Mouse (Mus musculus): ENCODE results near the gene Rhox4b. TPM values are rescaled to one million over a fixed set of nuclear protein-coding genes. Genes with fewer than 3 reads are reported as not detected.
"Not testable (repeated sequence)": the region's sequence is repeated elsewhere in the genome, so short reads cannot be mapped to it uniquely, and the experiment has no call there.

The Rhox4b gene
- total RNA-seq (2015), result not detected in 2 replicates
- total RNA-seq (2017), result not detected in 2 replicates

DNA sequence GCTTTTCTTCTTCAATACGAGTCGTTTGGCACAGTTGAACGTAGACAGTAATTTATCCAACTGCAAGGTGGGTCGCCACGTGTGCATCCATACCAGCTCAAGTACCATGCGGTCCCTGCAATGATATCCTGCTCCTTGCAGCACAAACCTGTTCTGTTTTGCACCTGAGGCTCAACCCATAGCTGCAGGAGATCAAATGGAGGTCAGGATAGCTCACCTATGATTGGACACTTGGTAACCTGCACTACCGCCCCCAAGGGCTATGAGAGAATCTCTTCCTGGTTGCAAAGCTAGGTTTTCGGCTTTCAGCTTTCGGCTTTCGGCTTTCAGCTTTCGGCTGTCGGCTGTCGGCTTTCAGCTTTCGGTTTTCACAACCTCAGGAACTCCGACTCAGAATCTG, at the start of gene Rhox4b:
Gene Rhox4b (plus strand): TSS at position 301 of the 400 bp plus-strand sequence.
- ATAC-seq (replicated peaks; ENCODE audit: poor library complexity), result not testable (repeated sequence)

DNA sequence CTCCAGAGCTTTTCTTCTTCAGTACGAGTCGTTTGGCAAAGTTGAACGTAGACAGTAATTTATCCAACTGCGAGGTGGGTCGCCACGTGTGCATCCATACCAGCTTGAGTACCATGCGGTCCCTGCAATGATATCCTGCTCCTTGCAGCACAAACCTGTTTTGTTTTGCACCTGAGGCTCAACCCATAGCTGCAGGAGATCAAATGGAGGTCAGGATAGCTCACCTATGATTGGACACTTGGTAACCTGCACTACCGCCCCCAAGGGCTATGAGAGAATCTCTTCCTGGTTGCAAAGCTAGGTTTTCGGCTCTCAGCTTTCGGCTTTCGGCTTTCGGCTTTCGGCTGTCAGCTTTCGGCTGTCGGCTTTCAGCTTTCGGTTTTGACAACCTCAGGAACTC, 41.7 kb upstream of the Rhox4b start, which contains the start of gene Rhox4a2:
Gene Rhox4a2 (plus strand): TSS at position 301 of the 400 bp plus-strand sequence.
- not testable (repeated sequence) for ATAC-seq (replicated peaks; ENCODE audit: poor library complexity)

DNA sequence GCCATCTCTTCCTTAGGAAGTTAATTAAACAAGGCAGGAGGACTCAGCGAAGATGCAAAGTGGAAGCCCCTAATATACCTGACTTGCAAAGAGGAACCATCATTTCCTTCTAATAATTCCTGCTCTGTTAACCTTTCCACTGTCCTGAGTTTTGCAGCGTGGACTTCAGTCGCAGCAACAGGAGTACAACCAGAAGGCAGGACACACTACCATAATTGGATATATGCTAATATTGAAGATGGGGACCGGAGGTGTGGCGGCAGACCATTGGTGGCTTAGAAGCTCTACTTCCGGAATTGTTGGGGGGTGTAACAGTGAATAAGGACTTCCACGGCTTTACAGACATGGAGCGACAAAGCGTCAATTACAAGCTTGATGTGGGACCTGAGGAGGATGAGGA, 20.5 kb upstream of the Rhox4b start, which contains the start of gene Rhox2b:
Gene Rhox2b (plus strand): TSS at position 301 of the 400 bp plus-strand sequence.
- not testable (repeated sequence) for ATAC-seq (replicated peaks; ENCODE audit: poor library complexity)

DNA sequence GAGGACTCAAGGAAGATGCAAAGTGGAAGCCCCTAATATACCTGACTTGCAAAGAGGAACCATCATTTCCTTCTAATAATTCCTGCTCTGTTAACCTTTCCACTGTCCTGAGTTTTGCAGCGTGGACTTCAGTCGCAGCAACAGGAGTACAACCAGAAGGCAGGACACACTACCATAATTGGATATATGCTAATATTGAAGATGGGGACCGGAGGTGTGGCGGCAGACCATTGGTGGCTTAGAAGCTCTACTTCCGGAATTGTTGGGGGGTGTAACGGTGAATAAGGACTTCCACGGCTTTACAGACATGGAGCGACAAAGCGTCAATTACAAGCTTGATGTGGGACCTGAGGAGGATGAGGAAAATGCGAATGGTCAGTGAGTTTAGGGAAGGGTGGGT, 21.1 kb downstream of the Rhox4b start, which contains the start of gene Rhox2c:
Gene Rhox2c (plus strand): TSS at position 301 of the 400 bp plus-strand sequence.
- ATAC-seq (replicated peaks; ENCODE audit: poor library complexity), result not testable (repeated sequence)

DNA sequence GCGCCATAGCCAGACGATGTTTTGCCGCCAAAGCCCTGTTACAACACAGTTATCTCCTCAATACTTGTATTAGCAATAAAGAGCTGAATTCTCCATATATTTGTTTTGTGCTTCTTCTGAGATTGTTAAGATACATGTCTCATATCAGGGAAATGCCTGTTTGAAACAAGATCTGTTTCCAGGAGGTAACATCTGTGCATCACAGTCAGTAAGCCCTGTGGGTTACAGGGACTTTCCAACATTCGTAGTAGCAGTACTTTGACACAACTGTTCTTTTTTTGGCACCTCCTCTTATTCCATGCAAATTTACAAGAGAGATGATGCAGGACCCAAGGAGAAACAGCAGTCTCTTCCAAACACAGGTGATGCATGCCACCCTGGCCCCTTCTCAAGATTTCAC, 26.0 kb downstream of the Rhox4b start, which contains the start of gene Rhox3c:
Gene Rhox3c (plus strand): TSS at position 301 of the 400 bp plus-strand sequence.
- ATAC-seq (replicated peaks; ENCODE audit: poor library complexity), result not testable (repeated sequence)

DNA sequence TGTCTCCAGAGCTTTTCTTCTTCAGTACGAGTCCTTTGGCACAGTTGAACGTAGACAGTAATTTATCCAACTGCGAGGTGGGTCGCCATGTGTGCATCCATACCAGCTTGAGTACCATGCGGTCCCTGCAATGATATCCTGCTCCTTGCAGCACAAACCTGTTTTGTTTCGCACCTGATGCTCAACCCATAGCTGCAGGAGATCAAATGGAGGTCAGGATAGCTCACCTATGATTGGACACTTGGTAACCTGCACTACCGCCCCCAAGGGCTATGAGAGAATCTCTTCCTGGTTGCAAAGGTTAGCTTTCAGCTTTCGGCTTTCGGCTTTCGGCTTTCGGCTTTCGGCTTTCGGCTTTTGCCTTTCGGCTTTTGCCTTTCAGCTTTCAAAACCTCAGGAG, 47.7 kb downstream of the Rhox4b start, which contains the start of gene Rhox4c:
Gene Rhox4c (plus strand): TSS at position 301 of the 400 bp plus-strand sequence.
- ATAC-seq (replicated peaks; ENCODE audit: poor library complexity), result not testable (repeated sequence)

Other genes with a start within 250 kb of the Rhox4b start
- 169 and 211 TPM in 2 replicates for gene Ndufa1, start 241.3 kb upstream of the Rhox4b start, total RNA-seq (2015)
- gene Ndufa1, start 241.3 kb upstream of the Rhox4b start, total RNA-seq (2017), result 92.0 and 145 TPM in 2 replicates
- gene Rnf113a1, start 241.2 kb upstream of the Rhox4b start, total RNA-seq (2015), result 6.6 and 9.7 TPM in 2 replicates
- 4.4 and 6.0 TPM in 2 replicates for gene Rnf113a1, start 241.2 kb upstream of the Rhox4b start, total RNA-seq (2017)
- gene Gm9, start 221.5 kb upstream of the Rhox4b start, total RNA-seq (2015), result not detected in 2 replicates
- gene Gm9, start 221.5 kb upstream of the Rhox4b start, total RNA-seq (2017), result not detected in 2 replicates
- gene Rhox1, start 210.2 kb upstream of the Rhox4b start, total RNA-seq (2015), result not detected in 2 replicates
- not detected in 2 replicates for gene Rhox1, start 210.2 kb upstream of the Rhox4b start, total RNA-seq (2017)
- gene Rhox2a, start 187.5 kb upstream of the Rhox4b start, total RNA-seq (2015), result not detected in 2 replicates
- gene Rhox2a, start 187.5 kb upstream of the Rhox4b start, total RNA-seq (2017), result not detected in 2 replicates
- gene Rhox3a, start 182.6 kb upstream of the Rhox4b start, total RNA-seq (2015), result not detected in 2 replicates
- gene Rhox3a, start 182.6 kb upstream of the Rhox4b start, total RNA-seq (2017), result not detected in 2 replicates
- not detected in 2 replicates for gene Rhox4a, start 167.2 kb upstream of the Rhox4b start, total RNA-seq (2015)
- gene Rhox4a, start 167.2 kb upstream of the Rhox4b start, total RNA-seq (2017), result not detected in 2 replicates
- not detected in 2 replicates for gene Rhox3a2, start 52.5 kb upstream of the Rhox4b start, total RNA-seq (2015)
- gene Rhox3a2, start 52.5 kb upstream of the Rhox4b start, total RNA-seq (2017), result not detected in 2 replicates
- not detected in 2 replicates for gene Rhox4a2, start 41.6 kb upstream of the Rhox4b start, total RNA-seq (2015)
- gene Rhox4a2, start 41.6 kb upstream of the Rhox4b start, total RNA-seq (2017), result not detected in 2 replicates
- not detected in 2 replicates for gene Rhox2b, start 20.4 kb upstream of the Rhox4b start, total RNA-seq (2015)
- gene Rhox2b, start 20.4 kb upstream of the Rhox4b start, total RNA-seq (2017), result not detected in 2 replicates
- gene Rhox2c, start 21.2 kb downstream of the Rhox4b start, total RNA-seq (2015), result not detected in 2 replicates
- gene Rhox2c, start 21.2 kb downstream of the Rhox4b start, total RNA-seq (2017), result not detected in 2 replicates
- not detected in 2 replicates for gene Rhox3c, start 26.1 kb downstream of the Rhox4b start, total RNA-seq (2015)
- gene Rhox3c, start 26.1 kb downstream of the Rhox4b start, total RNA-seq (2017), result not detected in 2 replicates
- gene Rhox4c, start 47.8 kb downstream of the Rhox4b start, total RNA-seq (2015), result not detected in 2 replicates
- gene Rhox4c, start 47.8 kb downstream of the Rhox4b start, total RNA-seq (2017), result not detected in 2 replicates
- not detected in 2 replicates for gene Rhox2d, start 60.9 kb downstream of the Rhox4b start, total RNA-seq (2015)
- not detected in 2 replicates for gene Rhox2d, start 60.9 kb downstream of the Rhox4b start, total RNA-seq (2017)
- gene Rhox4d, start 81.9 kb downstream of the Rhox4b start, total RNA-seq (2015), result not detected in 2 replicates
- not detected in 2 replicates for gene Rhox4d, start 81.9 kb downstream of the Rhox4b start, total RNA-seq (2017)
- gene Rhox2e, start 98.0 kb downstream of the Rhox4b start, total RNA-seq (2015), result not detected in 2 replicates
- gene Rhox2e, start 98.0 kb downstream of the Rhox4b start, total RNA-seq (2017), result not detected in 2 replicates
- gene Rhox3e, start 109.5 kb downstream of the Rhox4b start, total RNA-seq (2015), result not detected in 2 replicates
- not detected in 2 replicates for gene Rhox3e, start 109.5 kb downstream of the Rhox4b start, total RNA-seq (2017)
- gene Rhox4e, start 124.9 kb downstream of the Rhox4b start, total RNA-seq (2015), result not detected in 2 replicates
- not detected in 2 replicates for gene Rhox4e, start 124.9 kb downstream of the Rhox4b start, total RNA-seq (2017)
- gene Rhox2f, start 138.9 kb downstream of the Rhox4b start, total RNA-seq (2015), result not detected in 2 replicates
- gene Rhox2f, start 138.9 kb downstream of the Rhox4b start, total RNA-seq (2017), result not detected in 2 replicates
- not detected in 2 replicates for gene Rhox3f, start 148.5 kb downstream of the Rhox4b start, total RNA-seq (2015)
- not detected in 2 replicates for gene Rhox3f, start 148.5 kb downstream of the Rhox4b start, total RNA-seq (2017)
- gene Rhox4f, start 175.2 kb downstream of the Rhox4b start, total RNA-seq (2015), result not detected in 2 replicates
- not detected in 2 replicates for gene Rhox4f, start 175.2 kb downstream of the Rhox4b start, total RNA-seq (2017)
- gene Rhox3g, start 196.1 kb downstream of the Rhox4b start, total RNA-seq (2015), result not detected in 2 replicates
- gene Rhox3g, start 196.1 kb downstream of the Rhox4b start, total RNA-seq (2017), result not detected in 2 replicates
- not detected in 2 replicates for gene Rhox2g, start 211.0 kb downstream of the Rhox4b start, total RNA-seq (2015)
- not detected in 2 replicates for gene Rhox2g, start 211.0 kb downstream of the Rhox4b start, total RNA-seq (2017)
- not detected in 2 replicates for gene Rhox4g, start 218.8 kb downstream of the Rhox4b start, total RNA-seq (2015)
- gene Rhox4g, start 218.8 kb downstream of the Rhox4b start, total RNA-seq (2017), result not detected in 2 replicates
- not detected in 2 replicates for gene Rhox3h, start 236.3 kb downstream of the Rhox4b start, total RNA-seq (2015)
- gene Rhox3h, start 236.3 kb downstream of the Rhox4b start, total RNA-seq (2017), result not detected in 2 replicates
- gene Rhox2h, start 240.8 kb downstream of the Rhox4b start, total RNA-seq (2015), result not detected in 2 replicates
- not detected in 2 replicates for gene Rhox2h, start 240.8 kb downstream of the Rhox4b start, total RNA-seq (2017)

Data from megakaryocyte progenitor cell, adult 5-6 weeks (primary cell).